Mouse (Mus musculus) G1E (cell line): ENCODE measurements at regions not wholly inside any gene's neighbourhood (a gene's known extent, or its start where the extent isn't known, plus 50 kb on each side); places are given as distances from the start of the nearest gene placed in this dataset.

Experiments
- CTCF ChIP-seq: IDR thresholded peaks from 2 replicates; pipeline ENCODE4 v1.5.1; 2012; ENCODE audit warnings: low read depth, low read length, inconsistent platforms, mixed read lengths
- POLR2AphosphoS5 ChIP-seq: IDR thresholded peaks from 2 replicates; pipeline ENCODE4 v1.6.1; 2012; ENCODE audit warnings: low read depth, low read length, inconsistent platforms; ENCODE audit not compliant: insufficient replicate concordance

DNA sequence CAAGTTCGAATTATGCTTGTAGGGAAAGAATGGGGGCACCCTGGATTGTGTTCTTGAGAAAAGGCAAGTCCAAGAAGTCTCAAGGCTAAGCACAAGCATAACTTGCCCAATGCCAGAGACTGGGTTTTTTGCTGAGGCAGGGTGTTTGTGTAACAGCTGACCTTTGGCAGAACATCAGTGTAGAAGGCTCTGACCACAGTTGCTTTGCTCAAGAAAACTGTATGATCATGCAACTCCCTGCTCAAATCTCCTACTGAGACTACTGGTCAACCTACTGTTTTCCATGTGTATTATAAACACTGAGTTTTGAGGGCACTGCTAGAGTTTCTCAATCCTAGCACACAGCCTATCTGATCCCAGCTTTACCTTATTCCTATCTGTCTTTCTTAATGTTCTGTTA lies 61.4 kb upstream of the Itga4 start:
- no peak for TF ChIP-seq CTCF
- TF ChIP-seq POLR2AphosphoS5: no peak
